Mouse (Mus musculus) T-helper 1 cell (primary cell): Measurements from ENCODE around the gene Tesmin.

Experiments used
- in situ Hi-C: fragments of 300-600 bp; cut with MboI, MseI; formaldehyde crosslinking; loops from one replicate; pipeline ENCODE4 v1.15.1; 2025; ENCODE audit warnings: high pct_unique_total_duplicates

Gene Tesmin

DNA sequence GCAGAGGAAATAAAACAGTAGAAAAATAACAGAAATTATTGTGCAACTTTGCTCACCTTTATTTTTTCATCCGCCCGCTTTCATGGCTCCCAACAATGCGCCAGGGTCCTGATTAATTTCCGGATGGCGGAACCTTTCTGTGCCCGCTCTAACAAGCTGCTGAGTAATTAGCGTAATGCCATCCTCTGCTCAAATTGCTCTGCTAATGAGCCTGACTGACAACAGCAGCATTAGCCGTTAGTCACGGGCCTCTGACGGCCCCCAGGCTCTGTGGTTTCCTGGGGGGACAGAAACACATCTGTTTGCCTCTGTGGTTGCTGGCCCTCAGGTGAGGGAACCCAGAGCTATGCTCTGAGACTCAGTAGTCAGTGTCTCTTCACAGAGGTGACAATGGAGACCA, 52.4 kb downstream of the Tesmin start:
- in situ Hi-C loops, result loop anchor here (5.0 kb wide), 1 partner anchor 99 kb away; no protein-coding TSS in a partner anchor

DNA sequence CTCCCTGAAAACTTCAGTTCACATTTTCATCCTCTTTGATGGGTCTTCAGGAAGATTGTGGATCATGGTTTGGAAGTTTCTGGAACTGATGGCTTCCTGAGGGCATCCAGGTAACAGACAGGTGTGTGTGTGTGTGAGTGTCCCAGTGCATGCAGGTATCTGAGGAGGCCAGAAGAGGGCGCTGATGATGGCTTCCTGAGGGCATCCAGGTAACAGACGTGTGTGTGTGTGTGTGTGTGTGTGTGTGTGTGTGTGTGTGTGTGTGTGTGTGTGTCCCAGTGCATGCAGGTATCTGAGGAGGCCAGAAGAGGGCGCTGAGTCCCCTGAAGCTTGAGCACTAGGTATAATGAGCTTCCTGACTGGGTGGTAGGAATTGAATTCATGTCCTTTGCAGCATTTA, 58.7 kb downstream of the Tesmin start:
- in situ Hi-C loops, result no loop called here

GRCm38 (mm10) chr19:3449248-3449647, 60.6 kb downstream of the Tesmin start:
- in situ Hi-C loops, result no loop called here

DNA sequence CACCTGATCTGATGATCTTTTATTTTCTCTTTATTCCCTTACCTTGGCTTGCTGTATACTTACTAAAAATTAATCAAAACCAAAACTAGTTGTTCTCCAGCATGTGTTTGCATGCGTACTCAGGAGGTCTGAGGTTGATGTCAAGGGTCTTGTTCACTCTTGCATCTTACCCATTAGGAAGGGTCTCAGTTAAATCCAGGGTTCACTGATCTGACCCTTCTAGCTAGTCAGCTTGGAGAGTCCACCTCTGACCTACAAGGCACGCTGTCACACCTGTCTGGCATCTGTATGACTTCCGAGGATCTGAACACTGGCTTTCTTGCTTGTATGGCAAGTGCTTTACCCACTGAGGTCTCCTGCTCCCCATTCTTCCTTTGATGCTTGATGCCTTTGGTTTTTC, 62.1 kb downstream of the Tesmin start:
- in situ Hi-C loops, result no loop called here

GRCm38 (mm10) chr19:3451170-3451569, 62.5 kb downstream of the Tesmin start:
- in situ Hi-C loops, result no loop called here

DNA sequence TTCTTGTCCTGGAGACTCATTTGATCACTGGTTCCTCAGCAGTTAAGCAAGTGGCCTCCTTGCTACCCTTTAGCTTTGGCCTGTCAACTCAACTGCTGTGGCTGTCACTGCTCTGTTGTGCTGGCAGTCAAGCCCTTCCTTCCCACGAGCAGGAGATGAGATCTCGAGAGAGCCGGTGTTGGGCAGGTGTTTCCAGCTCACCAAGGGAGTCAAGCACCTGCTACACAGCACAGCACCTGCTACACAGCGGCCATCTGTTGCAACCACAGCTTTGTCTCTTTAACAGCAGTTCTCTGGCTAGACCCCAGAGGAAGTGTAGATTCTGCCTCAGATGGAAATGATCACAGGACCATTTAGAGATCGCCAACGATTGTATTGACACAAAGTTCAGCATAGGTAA, 63.0 kb downstream of the Tesmin start:
- in situ Hi-C loops, result no loop called here
